18 mouse cellular contexts compared by ENCODE assay signal in the genomic region with DNA sequence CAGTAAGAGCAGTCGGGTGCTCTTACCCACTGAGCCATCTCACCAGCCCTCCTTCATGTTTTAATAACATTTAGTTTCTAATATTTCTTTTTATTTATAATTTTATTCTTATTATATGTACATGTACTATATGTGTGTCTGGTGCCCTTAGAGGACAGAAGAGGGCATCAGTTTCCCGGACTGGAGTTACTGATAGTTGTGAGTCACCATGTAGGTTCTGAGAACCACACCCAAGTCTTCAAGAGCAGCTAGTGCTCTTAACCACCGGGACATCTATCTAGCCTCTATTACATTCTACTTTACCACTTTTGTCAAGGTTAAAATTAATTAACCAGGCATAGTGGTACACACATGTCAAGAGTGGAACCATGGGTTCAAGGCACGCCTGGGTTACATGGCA.
"Had no signal": no experiment of that assay in that cellular context is flagged by ENCODE, and none has a peak within 500 bp of the region (broad histone marks: within the 10 kb centered on the region; RNA-seq: fewer than 3 reads in every experiment).

No protein-coding gene starts in this region.

- H3K27ac ChIP-seq: liver, embryonic 15.5 days; lung, embryonic 15.5 days; macrophage; midbrain, embryonic 12.5 days; midbrain, embryonic 15.5 days; neural tube, embryonic 12.5 days had no signal

- H3K4me2 ChIP-seq: liver, embryonic 15.5 days; lung, embryonic 15.5 days; midbrain, embryonic 12.5 days; midbrain, embryonic 15.5 days; neural tube, embryonic 12.5 days had no signal

- DNase-seq: liver, postnatal 0 days; lung, adult 2 months; lung, postnatal 14 days; lung, postnatal 36 days; right cerebral cortex, postnatal 25 days; right cerebral cortex, postnatal 4 days; spleen, adult 18-20 months; thymus, adult 2 months; thymus, postnatal 25 days; thymus, postnatal 4 days had no signal

- H3K27me3 ChIP-seq: lung, embryonic 15.5 days; megakaryocyte, embryonic 14.5 days; midbrain, embryonic 12.5 days; midbrain, embryonic 15.5 days; neural tube, embryonic 12.5 days had no signal

- H3K9me3 ChIP-seq: liver, embryonic 15.5 days; lung, embryonic 15.5 days; megakaryocyte, embryonic 14.5 days; midbrain, embryonic 12.5 days; midbrain, embryonic 15.5 days; neural tube, embryonic 12.5 days had no signal

- H3K4me1 ChIP-seq: midbrain, embryonic 12.5 days; midbrain, embryonic 15.5 days; neural tube, embryonic 12.5 days had no signal

- H3K9ac ChIP-seq: liver, embryonic 15.5 days; liver, postnatal 0 days; lung, embryonic 15.5 days; midbrain, embryonic 12.5 days; midbrain, embryonic 15.5 days; neural tube, embryonic 12.5 days had no signal

- ATAC-seq: liver, postnatal 0 days; lung, postnatal 0 days; midbrain, embryonic 15.5 days had no signal

- H3K4me3 ChIP-seq: liver, embryonic 15.5 days; lung, embryonic 15.5 days; midbrain, embryonic 12.5 days; midbrain, embryonic 15.5 days; neural tube, embryonic 12.5 days had no signal
